Mouse (Mus musculus): ENCODE data around the gene Agpat2.
A peak's percentile ranks its signal among the peaks of the same experiment; 100 is the strongest.

Agpat2 gene

DNA sequence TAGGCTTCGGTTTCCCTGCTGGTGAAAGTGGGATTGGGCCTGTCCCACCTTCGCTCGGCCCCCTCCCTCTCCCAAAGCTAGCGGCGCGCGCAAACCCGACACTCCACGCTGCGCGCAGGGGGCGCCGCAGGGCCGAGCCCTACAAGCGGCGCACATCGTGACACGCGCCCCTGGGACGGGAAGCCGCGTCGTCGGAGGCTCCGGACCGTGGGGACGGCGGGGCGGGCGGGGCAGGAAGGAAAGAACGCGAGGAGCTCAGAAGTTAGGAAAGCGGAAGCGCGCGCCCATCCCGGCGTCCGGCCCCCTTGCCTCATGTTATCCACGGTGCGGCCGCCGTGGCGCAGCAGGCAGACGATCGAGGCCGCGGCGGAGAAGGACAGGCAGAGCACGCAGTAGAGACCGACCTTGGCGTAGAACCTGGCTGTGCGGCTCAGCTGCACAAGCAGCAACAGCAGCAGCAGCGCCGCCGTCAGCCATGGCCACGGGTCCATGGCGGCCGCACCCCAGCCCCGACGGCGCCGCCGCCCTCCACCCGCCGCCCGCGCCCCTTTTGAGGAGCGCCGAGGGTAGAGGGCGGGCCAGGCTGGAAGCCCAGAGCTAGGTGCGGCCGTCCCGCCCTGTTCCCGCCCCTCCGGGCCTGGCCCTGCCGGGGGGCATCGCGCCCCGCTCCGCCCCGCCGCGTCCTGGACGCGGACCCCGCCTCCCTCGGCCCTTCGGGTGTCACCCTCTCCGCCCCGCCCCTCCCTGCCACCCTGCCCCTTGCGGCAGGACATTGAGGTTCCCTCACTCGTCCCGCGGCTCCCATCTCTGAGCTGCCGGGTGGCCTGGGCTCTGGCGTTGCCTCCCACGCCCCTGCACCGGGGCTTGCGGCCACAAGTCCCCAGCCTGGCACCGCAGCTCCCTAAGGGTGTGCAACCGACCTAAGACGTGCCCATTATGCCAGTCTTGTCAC lies at the start of gene Agpat2:
Gene Agpat2, minus strand, starts transcription at position 698 of the 952 bp plus-strand sequence.
- peak; percentile 82 for DNase-seq (ENCODE audit: low read depth, low spot score)

DNA sequence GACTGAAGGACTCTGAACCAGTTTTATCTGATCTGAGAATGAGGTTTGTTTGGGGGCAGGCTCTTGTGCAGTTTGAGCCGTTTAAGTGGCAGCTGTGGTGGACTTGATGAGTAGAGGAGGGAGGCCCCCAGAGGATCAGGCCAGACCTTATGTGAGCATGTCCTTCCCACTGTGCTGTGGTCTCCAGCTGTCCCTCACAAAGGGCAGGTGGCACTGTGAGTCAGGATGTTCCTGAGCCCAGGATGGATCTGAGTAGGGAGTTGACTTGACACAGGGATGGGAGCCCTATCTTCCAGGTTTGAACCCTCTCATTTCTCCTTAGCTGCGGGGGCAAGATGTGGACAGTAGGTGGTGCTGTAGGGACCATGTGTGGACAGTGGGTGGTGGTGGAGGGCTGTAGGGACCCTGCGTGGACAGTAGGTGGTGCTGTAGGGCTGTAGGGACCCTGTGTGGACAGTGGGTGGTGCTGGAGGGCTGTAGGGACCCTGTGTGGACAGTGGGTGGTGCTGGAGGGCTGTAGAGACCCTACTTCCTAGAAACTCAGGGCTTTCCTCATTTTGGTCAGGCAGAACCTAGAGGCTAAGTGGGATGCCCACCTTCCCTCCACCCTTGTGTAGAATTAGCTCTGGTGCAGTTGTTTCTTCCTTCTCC lies 42.6 kb upstream of the Agpat2 start:
- peak; percentile 83 for DNase-seq (ENCODE audit: low read depth, low spot score)

- DNase-seq (ENCODE audit: low read depth, low spot score), result peak; percentile 73
These were observed 39.7 kb upstream of the Agpat2 start for GRCm38 (mm10) chr2:26643942-26644341.

GRCm38 (mm10) chr2:26641006-26641647 lies 36.9 kb upstream of the Agpat2 start:
- DNase-seq (ENCODE audit: low read depth, low spot score), result no peak

DNA sequence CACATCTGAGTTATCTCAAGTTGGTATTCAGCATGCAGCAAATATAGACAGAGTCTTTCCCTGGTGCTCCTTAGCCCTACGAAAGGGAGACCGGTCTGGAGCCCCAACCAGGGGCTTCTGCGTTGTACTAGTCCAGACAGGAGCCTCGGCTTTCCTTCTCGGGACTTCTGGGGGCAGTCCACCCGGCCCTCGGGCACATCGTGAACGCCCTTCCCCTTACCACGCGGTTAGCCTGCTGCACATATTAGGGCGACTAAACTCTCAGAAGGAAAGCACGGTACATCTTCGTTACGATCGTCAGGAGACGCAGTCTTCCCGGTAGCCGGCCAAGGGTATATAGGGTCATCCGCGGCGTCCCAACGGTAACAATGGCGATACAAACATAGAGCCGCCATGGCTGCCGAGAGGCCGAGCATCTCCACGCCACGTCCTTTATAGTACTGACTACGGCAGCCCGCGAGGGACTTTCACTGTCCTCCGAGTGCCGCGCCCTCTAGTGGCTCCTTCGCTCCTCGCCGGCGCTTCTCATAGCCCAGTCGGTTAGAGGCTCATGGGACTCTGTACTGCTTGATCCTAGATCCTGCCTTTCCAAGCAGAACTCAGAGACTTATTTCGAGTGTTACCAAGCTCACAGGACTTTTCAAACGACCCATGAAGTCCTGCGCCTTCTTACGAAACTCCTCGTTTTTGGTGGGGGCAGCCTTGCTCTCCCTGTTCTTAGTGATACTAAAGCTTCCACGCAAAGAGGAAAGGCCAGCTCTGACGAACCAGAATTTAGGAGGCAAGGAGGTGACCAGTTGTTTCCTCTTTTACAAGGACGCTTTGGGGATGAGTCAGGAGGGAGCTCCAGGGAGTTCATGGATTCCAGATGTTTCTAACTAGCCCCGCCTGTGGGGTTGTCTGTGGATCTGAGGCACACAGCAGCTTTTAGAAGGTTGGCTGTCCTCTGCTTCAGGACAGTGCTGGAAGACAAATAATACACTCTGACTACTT lies 35.9 kb upstream of the Agpat2 start:
- peak; percentile 97 for DNase-seq (ENCODE audit: low read depth, low spot score)

GRCm38 (mm10) chr2:26639083-26639482 lies 34.9 kb upstream of the Agpat2 start:
- peak; percentile 84 for DNase-seq (ENCODE audit: low read depth, low spot score)

GRCm38 (mm10) chr2:26638572-26638971 lies 34.4 kb upstream of the Agpat2 start:
- no peak for DNase-seq (ENCODE audit: low read depth, low spot score)

DNA sequence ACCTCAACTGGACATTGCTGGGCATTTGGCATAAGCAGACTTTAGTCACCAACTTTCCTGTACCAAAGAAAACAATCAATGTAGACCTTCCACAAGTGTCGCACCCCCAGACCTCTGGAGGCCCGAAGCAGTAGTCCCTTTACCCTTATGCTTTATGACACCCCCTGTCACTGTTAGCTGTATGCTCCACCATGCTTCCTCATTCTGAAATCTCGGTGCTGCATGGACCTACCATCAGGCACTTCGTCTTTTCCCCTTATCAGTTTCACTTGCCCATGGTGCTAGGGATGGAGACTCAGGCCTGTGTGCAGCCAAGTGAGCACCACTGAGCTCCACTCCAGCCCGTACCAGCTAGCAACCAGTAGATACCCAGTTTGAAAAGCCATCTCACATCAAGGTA lies 33.8 kb upstream of the Agpat2 start:
- DNase-seq (ENCODE audit: low read depth, low spot score), result no peak

DNA sequence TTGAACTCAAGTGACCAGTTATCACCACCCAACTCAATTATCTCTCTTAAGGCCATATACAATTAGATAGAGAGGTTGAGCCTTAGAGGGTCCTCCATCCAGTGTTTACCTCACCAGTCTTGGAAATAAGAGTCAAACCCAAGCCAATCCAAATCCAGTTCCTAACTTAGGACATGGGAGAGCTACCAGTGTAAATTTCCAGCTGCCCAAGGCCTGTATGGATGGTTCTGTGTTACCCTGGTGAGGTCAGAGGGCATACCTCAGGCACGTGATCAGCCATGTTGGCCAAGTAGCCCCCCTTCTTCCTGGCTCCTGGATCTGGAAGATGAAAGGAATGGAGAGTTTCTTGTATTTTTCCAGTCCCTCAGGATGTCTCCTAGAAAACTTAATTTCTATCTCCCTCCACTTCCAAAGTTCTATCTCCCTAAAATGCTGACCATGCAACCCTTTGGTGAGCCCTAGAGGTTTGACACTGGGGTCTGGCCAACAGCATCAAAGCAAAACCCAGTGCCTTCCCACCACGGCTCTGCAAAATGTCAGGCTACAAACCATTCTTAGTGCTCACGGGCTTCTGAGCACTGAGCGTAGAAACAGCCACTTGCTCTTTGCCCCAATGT lies 33.2 kb upstream of the Agpat2 start:
- DNase-seq (ENCODE audit: low read depth, low spot score), result no peak

DNA sequence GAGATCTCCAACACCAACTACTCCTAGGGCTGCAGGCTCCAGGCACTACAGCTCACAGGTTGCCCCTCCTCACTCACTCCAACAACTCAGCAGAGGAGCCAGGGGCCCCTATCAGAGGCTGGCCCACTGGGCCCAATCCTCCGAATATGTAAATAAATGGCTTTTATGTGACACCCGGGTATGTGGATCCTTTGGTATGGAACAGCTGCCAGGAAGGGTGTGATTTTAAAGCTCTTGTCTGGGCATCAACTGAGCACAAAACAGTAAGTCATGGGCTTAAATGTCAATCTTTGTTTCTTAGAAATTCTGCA lies 32.1 kb upstream of the Agpat2 start:
- no peak for DNase-seq (ENCODE audit: low read depth, low spot score)

GRCm38 (mm10) chr2:26635489-26636324 lies 31.5 kb upstream of the Agpat2 start:
- DNase-seq (ENCODE audit: low read depth, low spot score), result peak; percentile 53

DNA sequence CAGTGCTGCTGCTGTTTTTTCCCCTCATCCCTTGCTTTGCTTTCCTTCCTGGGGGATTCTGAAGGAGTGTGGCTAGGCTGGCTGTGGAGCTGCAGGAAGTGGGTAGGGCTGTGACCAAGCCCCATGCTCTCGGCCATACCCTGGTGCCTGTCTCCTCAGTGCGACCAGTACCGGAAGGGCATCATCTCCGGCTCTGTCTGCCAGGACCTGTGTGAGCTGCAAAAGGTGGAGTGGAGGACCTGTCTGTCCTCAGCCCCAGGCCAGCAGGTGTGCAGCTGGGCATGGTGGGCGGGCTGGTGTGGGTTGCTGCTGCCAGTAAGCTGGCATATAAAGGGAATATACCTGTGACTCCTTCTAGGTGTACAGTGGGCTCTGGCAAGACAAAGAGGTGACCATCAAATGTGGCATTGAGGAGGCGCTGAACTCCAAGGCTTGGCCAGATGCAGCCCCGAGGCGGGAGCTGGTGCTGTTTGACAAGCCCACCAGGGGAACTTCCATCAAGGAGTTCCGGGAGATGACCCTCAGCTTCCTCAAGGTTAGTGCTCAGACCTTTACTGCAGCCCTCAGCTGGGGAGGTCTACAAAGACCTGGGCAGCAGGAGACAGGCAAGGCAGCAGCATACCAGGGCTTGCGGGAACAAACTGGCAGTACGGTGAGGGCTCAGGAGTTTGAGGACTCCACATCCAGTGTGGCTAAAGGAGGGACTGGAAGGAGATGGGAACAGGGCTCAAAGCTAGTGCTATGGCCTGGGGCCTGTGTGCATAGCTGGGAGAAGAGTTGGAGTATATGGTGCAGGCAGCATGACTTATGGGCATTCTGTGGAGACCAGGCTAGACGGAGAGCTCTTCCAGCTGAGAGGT lies 30.6 kb upstream of the Agpat2 start:
- peak; percentile 46 for DNase-seq (ENCODE audit: low read depth, low spot score)

DNA sequence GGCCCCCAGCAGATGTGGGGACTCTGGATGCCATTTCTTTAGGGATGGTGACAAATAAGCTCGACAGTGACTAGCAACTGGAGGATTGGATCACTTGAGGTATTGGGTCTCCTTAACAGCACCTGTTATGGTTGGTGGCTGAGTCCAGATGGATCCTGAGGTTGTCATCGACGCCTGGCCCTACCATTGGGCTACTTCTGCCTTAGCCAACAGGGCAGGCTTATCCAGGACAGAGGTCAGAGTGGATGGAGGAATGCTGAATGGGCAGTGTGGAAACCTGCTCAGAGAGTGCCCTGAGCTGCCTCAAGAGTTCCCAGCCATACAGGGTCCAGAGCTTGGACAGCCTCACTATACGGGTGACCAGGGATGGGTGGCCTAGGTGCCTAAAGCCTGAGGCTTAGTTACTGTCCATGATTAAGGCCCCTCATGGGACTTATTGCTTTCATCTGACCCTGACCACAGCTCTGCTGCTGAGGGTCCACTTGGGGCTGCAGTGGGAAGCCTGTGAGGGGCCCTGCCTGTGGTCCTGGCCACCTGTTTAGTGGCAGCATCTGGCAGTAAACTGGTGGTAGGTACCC lies 29.8 kb upstream of the Agpat2 start:
- no peak for DNase-seq (ENCODE audit: low read depth, low spot score)

DNA sequence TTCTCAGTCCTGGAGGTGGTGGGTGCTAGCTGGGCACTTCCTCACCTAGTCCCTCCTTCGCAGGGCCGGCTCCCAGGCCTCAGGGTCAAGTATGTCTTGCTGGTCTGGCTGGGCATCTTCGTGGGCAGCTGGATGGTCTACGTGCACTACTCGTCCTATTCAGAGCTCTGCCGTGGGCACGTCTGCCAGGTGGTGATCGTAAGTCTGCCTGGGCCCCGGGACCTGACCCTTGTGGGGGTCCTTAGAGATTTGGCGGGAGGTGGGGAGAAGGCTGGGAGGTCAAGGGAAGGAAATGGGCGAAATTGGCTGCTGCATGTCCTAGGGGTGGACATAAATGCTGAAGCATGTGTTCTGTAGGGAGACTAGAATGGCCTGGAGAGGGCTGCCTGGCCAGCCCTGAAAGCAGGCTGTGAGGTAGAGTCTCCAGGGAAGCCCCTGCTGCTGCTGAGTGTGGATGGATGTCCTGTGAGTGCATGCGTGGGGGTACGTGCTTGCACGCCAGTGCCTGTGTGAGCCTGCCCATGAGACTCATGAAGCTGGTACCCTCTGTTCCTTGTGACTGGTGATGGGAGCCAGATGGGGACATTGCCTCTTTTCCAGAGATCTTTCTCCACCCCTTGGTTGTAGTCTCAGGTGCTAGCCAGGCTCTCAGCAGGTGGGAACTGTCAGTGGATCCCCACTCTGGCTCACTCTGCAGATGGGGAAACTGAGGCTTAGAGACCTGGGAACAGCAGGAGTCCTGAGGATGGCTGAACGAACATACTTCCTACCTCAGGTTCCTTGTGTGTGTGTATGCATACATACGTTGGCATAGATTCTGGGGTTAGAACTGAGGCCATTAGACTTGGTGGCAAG lies 28.6 kb upstream of the Agpat2 start:
- no peak for DNase-seq (ENCODE audit: low read depth, low spot score)

DNA sequence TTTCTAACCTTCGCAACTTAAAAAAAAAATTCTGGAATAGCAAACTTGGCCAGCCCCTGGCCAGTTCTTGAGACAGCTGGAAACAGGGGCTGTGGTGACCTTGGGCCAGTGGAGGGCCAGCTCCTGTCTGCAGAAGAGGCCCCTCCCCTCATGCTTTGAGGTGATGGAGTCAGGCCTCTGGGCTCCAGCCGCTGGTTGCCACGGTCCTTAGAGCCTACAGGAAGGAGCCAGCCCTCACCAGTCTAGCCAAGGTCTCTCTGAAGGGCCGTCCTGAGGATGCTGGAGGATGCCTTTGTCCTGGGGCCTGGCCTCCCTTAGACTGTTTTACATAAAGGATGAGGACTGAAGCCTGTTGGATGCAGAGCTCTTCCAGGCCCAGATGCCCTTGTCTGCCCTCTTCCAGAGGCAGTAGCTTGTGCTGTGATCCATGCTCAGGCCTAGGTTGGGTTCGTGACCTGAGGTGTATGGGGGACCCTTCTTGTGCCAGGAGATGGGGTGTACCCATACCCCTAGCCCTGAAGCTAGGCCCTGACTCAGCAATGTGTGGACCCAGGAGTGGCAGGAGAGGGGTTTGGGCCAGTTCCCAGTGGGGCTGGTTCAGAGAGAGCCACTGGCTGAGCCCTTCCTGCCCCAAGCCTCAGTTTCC lies 24.7 kb upstream of the Agpat2 start:
- peak; percentile 54 for DNase-seq (ENCODE audit: low read depth, low spot score)

GRCm38 (mm10) chr2:26627921-26628739 lies 23.9 kb upstream of the Agpat2 start, which contains the start of gene Fam69b:
Gene Fam69b, plus strand, starts transcription at chr2:26628457.
- peak; percentile 75 for DNase-seq (ENCODE audit: low read depth, low spot score)

All from ES-CJ7 (cell line).